Mouse (Mus musculus): ENCODE measurements around the gene Rasgrf1. TPM values are rescaled to one million over a fixed set of nuclear protein-coding genes. Genes with fewer than 3 reads are reported as not detected.
"Not testable (repeated sequence)": the region's sequence is repeated elsewhere in the genome, so short reads cannot be mapped to it uniquely, and the experiment has no call there.

Gene Rasgrf1
- polyA plus RNA-seq, 1 experiment from 2014 or later, result 0.13 TPM

- H3K36me3 ChIP-seq, result no peaks in the 10 kb centered on the region
- no peak for DNase-seq (ENCODE audit: low spot score)
- no peaks in the 10 kb centered on the region for H3K9me3 ChIP-seq
- H3K27me3 ChIP-seq (ENCODE audit: insufficient read depth, poor library complexity, severe bottlenecking), result peaks cover 25% of the 10 kb centered on the region
- H3K4me3 ChIP-seq, result no peak overlapping the region
- 82% methylated on average over 2 of the region's 2 CpGs for WGBS
- no peak overlapping the region for H3K27ac ChIP-seq
- H3K4me1 ChIP-seq (replicated peaks), result peaks cover 10% of the 10 kb centered on the region
Observed at GRCm38 (mm10) chr9:90056716-90057115, 147.0 kb downstream of the Rasgrf1 start.

GRCm38 (mm10) chr9:90059828-90060573 lies 150.3 kb downstream of the Rasgrf1 start:
- Histone ChIP-seq H3K9me3 (no peaks in the 10 kb centered on the region), H3K4me3 (no peak overlapping the region), H3K27ac (no peak overlapping the region), H3K36me3 (no peaks in the 10 kb centered on the region), H3K27me3 (ENCODE audit: insufficient read depth, poor library complexity, severe bottlenecking) (peaks cover 17% of the 10 kb centered on the region), H3K4me1 (replicated peaks) (peaks cover 6% of the 10 kb centered on the region)
- WGBS, result 90% methylated on average over 9 of the region's 9 CpGs
- no peak for DNase-seq (ENCODE audit: low spot score)

- Histone ChIP-seq H3K4me3 (no peak overlapping the region), H3K4me1 (replicated peaks) (peaks cover 5% of the 10 kb centered on the region; the same call in 1 of the 2 replicates), H3K9me3 (no peaks in the 10 kb centered on the region), H3K36me3 (no peaks in the 10 kb centered on the region), H3K27ac (no peak overlapping the region), H3K27me3 (ENCODE audit: insufficient read depth, poor library complexity, severe bottlenecking) (peaks cover 13% of the 10 kb centered on the region)
- no peak for DNase-seq (ENCODE audit: low spot score)
- 84% methylated on average over 2 of the region's 2 CpGs for WGBS
Observed at GRCm38 (mm10) chr9:90060574-90060875, 150.8 kb downstream of the Rasgrf1 start.

GRCm38 (mm10) chr9:90060932-90061331 lies 151.2 kb downstream of the Rasgrf1 start:
- not testable (repeated sequence) for H3K4me3 ChIP-seq; H3K36me3 ChIP-seq; H3K27me3 ChIP-seq (ENCODE audit: insufficient read depth, poor library complexity, severe bottlenecking); DNase-seq (ENCODE audit: low spot score); H3K9me3 ChIP-seq; H3K4me1 ChIP-seq (replicated peaks); H3K27ac ChIP-seq
- 92% methylated on average over 5 of the region's 5 CpGs for WGBS

GRCm38 (mm10) chr9:90067341-90067740 lies 157.6 kb downstream of the Rasgrf1 start:
- no peaks in the 10 kb centered on the region for H3K9me3 ChIP-seq
- H3K36me3 ChIP-seq, result no peaks in the 10 kb centered on the region
- no peak overlapping the region for H3K4me3 ChIP-seq
- no peak overlapping the region for H3K27ac ChIP-seq
- no peak for DNase-seq (ENCODE audit: low spot score)
- peaks cover 16% of the 10 kb centered on the region for H3K4me1 ChIP-seq (replicated peaks)
- WGBS, result 82% methylated on average over 2 of the region's 2 CpGs
- H3K27me3 ChIP-seq (ENCODE audit: insufficient read depth, poor library complexity, severe bottlenecking), result no peaks in the 10 kb centered on the region

GRCm38 (mm10) chr9:90068786-90069185 lies 159.1 kb downstream of the Rasgrf1 start:
- no peaks in the 10 kb centered on the region for H3K36me3 ChIP-seq
- H3K27me3 ChIP-seq (ENCODE audit: insufficient read depth, poor library complexity, severe bottlenecking), result no peaks in the 10 kb centered on the region
- H3K4me1 ChIP-seq (replicated peaks), result peaks cover 16% of the 10 kb centered on the region
- H3K27ac ChIP-seq, result no peak overlapping the region
- WGBS, result 85% methylated on average over 6 of the region's 6 CpGs
- no peak for DNase-seq (ENCODE audit: low spot score)
- no peaks in the 10 kb centered on the region for H3K9me3 ChIP-seq
- no peak overlapping the region for H3K4me3 ChIP-seq

GRCm38 (mm10) chr9:90069485-90069884 lies 159.8 kb downstream of the Rasgrf1 start:
- H3K4me1 ChIP-seq (replicated peaks), result peaks cover 12% of the 10 kb centered on the region
- 80% methylated on average over 7 of the region's 7 CpGs for WGBS
- H3K9me3 ChIP-seq, result no peaks in the 10 kb centered on the region
- no peak for DNase-seq (ENCODE audit: low spot score)
- H3K4me3 ChIP-seq, result no peak overlapping the region
- no peaks in the 10 kb centered on the region for H3K36me3 ChIP-seq
- no peak overlapping the region for H3K27ac ChIP-seq
- no peaks in the 10 kb centered on the region for H3K27me3 ChIP-seq (ENCODE audit: insufficient read depth, poor library complexity, severe bottlenecking)

GRCm38 (mm10) chr9:90070174-90070573 lies 160.5 kb downstream of the Rasgrf1 start:
- Histone ChIP-seq H3K36me3 (no peaks in the 10 kb centered on the region), H3K4me3 (no peak overlapping the region), H3K27ac (no peak overlapping the region), H3K4me1 (replicated peaks) (peaks cover 10% of the 10 kb centered on the region; the same call in 1 of the 2 replicates), H3K27me3 (ENCODE audit: insufficient read depth, poor library complexity, severe bottlenecking) (no peaks in the 10 kb centered on the region), H3K9me3 (no peaks in the 10 kb centered on the region)
- 78% methylated on average over 7 of the region's 7 CpGs for WGBS
- no peak for DNase-seq (ENCODE audit: low spot score)

GRCm38 (mm10) chr9:90075336-90075735 lies 165.6 kb downstream of the Rasgrf1 start:
- H3K27ac ChIP-seq, result no peak overlapping the region
- DNase-seq (ENCODE audit: low spot score), result no peak
- WGBS, result 86% methylated on average over 4 of the region's 4 CpGs
- no peaks in the 10 kb centered on the region for H3K36me3 ChIP-seq
- no peaks in the 10 kb centered on the region for H3K27me3 ChIP-seq (ENCODE audit: insufficient read depth, poor library complexity, severe bottlenecking)
- H3K9me3 ChIP-seq, result no peaks in the 10 kb centered on the region
- no peak overlapping the region for H3K4me3 ChIP-seq
- peaks cover 7% of the 10 kb centered on the region; the same call in 1 of the 2 replicates for H3K4me1 ChIP-seq (replicated peaks)

GRCm38 (mm10) chr9:90076131-90076530 lies 166.4 kb downstream of the Rasgrf1 start:
- H3K27ac ChIP-seq, result no peak overlapping the region
- H3K9me3 ChIP-seq, result no peaks in the 10 kb centered on the region
- H3K36me3 ChIP-seq, result no peaks in the 10 kb centered on the region
- WGBS, result 90% methylated on average over 5 of the region's 5 CpGs
- no peaks in the 10 kb centered on the region for H3K4me1 ChIP-seq (replicated peaks)
- no peak overlapping the region for H3K4me3 ChIP-seq
- H3K27me3 ChIP-seq (ENCODE audit: insufficient read depth, poor library complexity, severe bottlenecking), result no peaks in the 10 kb centered on the region
- DNase-seq (ENCODE audit: low spot score), result no peak

Other genes starting within 250 kb of the Rasgrf1 start
- gene Tmed3, start 204.8 kb upstream of the Rasgrf1 start, polyA plus RNA-seq (2016; fragmentation: Nextera tagmentation; extraction: Ambion mirVana), result 47.6 and 51.9 TPM in 2 replicates
- not detected in 2 replicates for gene Ankrd34c, start 171.4 kb upstream of the Rasgrf1 start, polyA plus RNA-seq (2016; fragmentation: Nextera tagmentation; extraction: Ambion mirVana)
- gene Ctsh, start 144.2 kb downstream of the Rasgrf1 start, polyA plus RNA-seq (2016; fragmentation: Nextera tagmentation; extraction: Ambion mirVana), result 6.7 and 12.4 TPM in 2 replicates
- gene Morf4l1, start 204.9 kb downstream of the Rasgrf1 start, polyA plus RNA-seq (2016; fragmentation: Nextera tagmentation; extraction: Ambion mirVana), result 538 and 546 TPM in 2 replicates